Mouse (Mus musculus) gastrocnemius, adult 2 months (tissue): ENCODE measurements at regions not wholly inside any gene's neighbourhood (a gene's known extent, or its start where the extent isn't known, plus 50 kb on each side); places are given as distances from the start of the nearest gene placed in this dataset.

Experiments used
- DNase-seq: peaks from one replicate; pipeline ENCODE4 v3.0.0; 2022
- H3K27ac ChIP-seq: fragments of 200-600 bp; 2 replicates; pipeline ENCODE4 v1.8.1; 2022; ENCODE audit warnings: mild to moderate bottlenecking
- H3K4me3 ChIP-seq: fragments of 200-600 bp; 2 replicates; pipeline ENCODE4 v1.8.1; 2022; ENCODE audit warnings: mild to moderate bottlenecking, moderate library complexity
- CTCF ChIP-seq: fragments of 200-600 bp; IDR thresholded peaks from 2 replicates; pipeline ENCODE4 v1.8.1; 2022; ENCODE audit warnings: antibody characterized with exemption, mild to moderate bottlenecking, moderate library complexity
- intact Hi-C: fragments of 180-260 bp; cut with DNase I; formaldehyde crosslinking; loops from one replicate; pipeline ENCODE4 v1.15.1; 2025

DNA sequence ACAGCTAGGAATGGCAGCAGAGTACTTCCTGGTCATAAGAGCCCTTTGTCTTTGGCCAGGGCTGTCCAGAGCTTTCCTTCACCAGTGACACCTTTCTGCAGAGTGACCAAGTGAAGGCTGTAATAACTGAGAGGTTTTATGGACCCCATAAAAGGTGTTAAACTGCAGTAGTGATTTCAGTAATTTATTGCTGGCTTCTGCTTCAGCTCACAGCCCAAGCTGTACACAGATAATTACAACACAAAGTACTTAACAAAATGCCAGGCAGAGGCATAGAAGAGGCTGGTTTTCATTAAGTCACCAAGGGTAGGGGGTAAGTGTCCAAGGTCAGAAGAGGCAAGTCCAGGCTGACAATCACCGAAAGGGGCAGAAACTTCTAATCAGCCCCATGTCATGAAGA lies 83.8 kb downstream of the Eif4e start:
- no peak overlapping the region for H3K27ac ChIP-seq
- intact Hi-C loops = no loop called here
- no peak overlapping the region for H3K4me3 ChIP-seq
- DNase-seq = no peak
- TF ChIP-seq CTCF = no peak

GRCm38 (mm10) chr3:138612884-138613653 lies 87.1 kb downstream of the Eif4e start:
- intact Hi-C loops = no loop called here
- H3K27ac ChIP-seq = no peak overlapping the region
- DNase-seq = no peak

DNA sequence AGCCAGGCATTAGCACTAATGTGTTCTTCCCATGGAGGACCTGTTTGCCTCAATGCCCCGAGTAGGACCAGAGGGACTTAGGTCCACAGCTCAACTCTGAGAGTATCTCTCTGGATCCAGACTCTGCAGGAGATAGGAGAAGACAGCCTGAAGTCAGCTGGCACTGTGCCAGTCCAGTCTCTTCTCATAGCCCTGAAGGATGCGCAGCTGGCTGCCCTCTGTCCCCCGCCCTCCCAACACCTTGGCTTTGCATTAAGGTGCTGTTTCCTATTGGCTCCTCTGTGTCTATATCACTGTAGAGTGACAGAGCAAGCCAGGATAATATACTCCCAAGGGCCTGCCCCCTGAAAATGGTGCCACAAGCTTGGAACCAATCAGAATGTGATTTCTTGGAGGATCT lies 87.7 kb downstream of the Eif4e start:
- intact Hi-C loops = no loop called here
- no peak for TF ChIP-seq CTCF

More at GRCm38 (mm10) chr3:138612884-138613653, 87.1 kb downstream of the Eif4e start:
- no peak overlapping the region for H3K4me3 ChIP-seq
- no peak for TF ChIP-seq CTCF

GRCm38 (mm10) chr3:138614899-138615298 lies 88.9 kb downstream of the Eif4e start:
- intact Hi-C loops = no loop called here

More for the DNA sequence above, 87.7 kb downstream of the Eif4e start:
- H3K4me3 ChIP-seq = no peak overlapping the region
- DNase-seq = no peak
- H3K27ac ChIP-seq = no peak overlapping the region

DNA sequence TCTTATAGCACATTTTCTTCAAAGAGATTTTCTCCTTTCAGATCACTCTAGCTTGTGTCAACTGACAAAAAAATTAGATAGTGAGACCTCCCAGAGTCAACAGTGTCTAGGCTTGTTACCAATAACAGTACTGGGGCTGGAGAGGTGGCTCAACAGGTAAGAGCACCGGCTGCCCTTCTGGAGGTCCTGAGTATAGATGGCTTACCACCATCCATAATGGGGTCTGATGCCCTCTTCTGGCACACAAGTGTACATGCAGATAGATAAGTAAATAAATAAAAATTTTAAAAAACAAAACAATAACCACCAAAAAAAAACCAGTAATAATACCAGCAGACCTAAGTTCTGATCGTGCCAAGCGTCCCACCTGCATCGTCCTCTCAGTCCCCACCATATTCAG lies 94.3 kb downstream of the Eif4e start:
- no peak for DNase-seq
- intact Hi-C loops = loop anchor here (2.0 kb wide), 3 partner anchors 61 to 159 kb away; no protein-coding TSS in a partner anchor
- peak; percentile 72 for TF ChIP-seq CTCF
- H3K27ac ChIP-seq = no peak overlapping the region
- H3K4me3 ChIP-seq = no peak overlapping the region

More at GRCm38 (mm10) chr3:138614899-138615298, 88.9 kb downstream of the Eif4e start:
- Histone ChIP-seq H3K27ac (no peak overlapping the region), H3K4me3 (no peak overlapping the region)
- DNase-seq = no peak
- peak; percentile 10; the same call in 1 of the 2 replicates for TF ChIP-seq CTCF

- TF ChIP-seq CTCF = no peak
- Histone ChIP-seq H3K27ac (no peak overlapping the region), H3K4me3 (no peak overlapping the region)
- intact Hi-C loops = no loop called here
- DNase-seq = no peak
Observed at GRCm38 (mm10) chr3:138624128-138624527, 98.1 kb downstream of the Eif4e start.

DNA sequence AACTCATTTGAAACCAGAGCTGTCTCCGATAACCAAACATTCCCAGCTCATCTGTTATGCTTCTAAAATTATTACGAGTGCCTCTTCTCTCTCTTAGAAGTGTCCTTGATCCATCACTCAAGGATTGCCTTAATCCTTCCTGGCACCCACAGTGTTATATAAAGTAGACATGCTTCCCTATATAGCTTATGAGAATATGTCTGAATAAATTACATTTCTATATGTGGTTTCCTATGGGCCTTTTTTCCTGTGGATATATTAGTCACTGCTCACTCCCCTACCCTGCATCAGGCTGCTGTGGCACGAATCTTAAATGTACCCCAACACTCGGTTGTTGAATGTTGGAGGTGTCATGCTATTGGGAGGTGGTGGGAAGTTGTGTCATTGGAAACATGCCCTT lies 100.3 kb downstream of the Eif4e start:
- Histone ChIP-seq H3K27ac (no peak overlapping the region), H3K4me3 (no peak overlapping the region)
- intact Hi-C loops = no loop called here
- DNase-seq = no peak
- TF ChIP-seq CTCF = no peak

- H3K27ac ChIP-seq = no peak overlapping the region
- no peak overlapping the region for H3K4me3 ChIP-seq
- no peak for TF ChIP-seq CTCF
- DNase-seq = no peak
- intact Hi-C loops = no loop called here
Observed at GRCm38 (mm10) chr3:138630231-138630630, 104.3 kb downstream of the Eif4e start.

DNA sequence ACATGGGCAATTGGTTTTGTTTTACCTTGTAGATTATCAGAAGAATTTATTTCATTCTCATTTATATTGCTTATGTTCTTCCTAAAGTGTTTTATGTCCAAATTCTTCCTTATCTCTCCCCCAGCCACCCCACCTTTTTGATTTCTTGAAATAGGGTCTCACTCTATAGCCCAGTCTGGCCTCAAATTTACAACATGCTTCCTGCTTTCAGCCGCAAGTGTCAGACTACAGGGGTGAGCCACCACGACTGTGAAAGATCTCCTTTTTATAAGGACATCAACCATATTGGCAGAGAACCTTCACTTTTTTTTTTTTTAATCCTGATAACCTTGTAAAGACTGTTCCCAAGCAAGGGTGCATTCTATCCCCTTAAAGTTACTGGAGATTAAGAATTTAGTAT lies 106.1 kb downstream of the Eif4e start:
- no peak overlapping the region for H3K4me3 ChIP-seq
- no peak overlapping the region for H3K27ac ChIP-seq
- DNase-seq = no peak
- intact Hi-C loops = no loop called here
- no peak for TF ChIP-seq CTCF

GRCm38 (mm10) chr3:138642026-138642425 lies 100.0 kb upstream of the Tspan5 start:
- peak; percentile 71 for TF ChIP-seq CTCF
- no peak overlapping the region for H3K27ac ChIP-seq
- H3K4me3 ChIP-seq = no peak overlapping the region
- no peak for DNase-seq
- intact Hi-C loops = loop anchor here (5.0 kb wide), 1 partner anchor 265 kb away; no protein-coding TSS in a partner anchor

DNA sequence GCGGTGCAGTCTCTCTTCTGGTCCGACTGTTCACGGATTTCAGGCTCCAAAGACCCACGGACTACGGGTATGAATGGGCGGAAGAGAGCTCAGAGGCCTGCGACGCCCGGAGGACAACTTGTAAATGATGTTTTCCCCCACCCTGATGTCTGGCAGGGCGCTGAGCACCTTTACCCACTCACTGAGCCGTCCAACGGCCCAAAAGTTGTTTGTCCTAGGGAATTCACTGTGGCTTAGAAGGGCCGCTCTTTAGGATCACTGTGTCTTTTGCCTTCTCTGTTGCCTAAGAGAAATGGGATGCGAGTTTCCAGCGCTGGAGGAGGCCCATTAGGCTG lies 98.1 kb upstream of the Tspan5 start:
- peak overlapping the region; percentile 61 for H3K4me3 ChIP-seq
- intact Hi-C loops = loop anchor here (5.0 kb wide), 1 partner anchor 263 kb away; no protein-coding TSS in a partner anchor
- no peak for TF ChIP-seq CTCF
- peak; percentile 26 for DNase-seq
- H3K27ac ChIP-seq = no peak overlapping the region

GRCm38 (mm10) chr3:138644286-138644951 lies 97.6 kb upstream of the Tspan5 start:
- DNase-seq = no peak
- H3K4me3 ChIP-seq = peak overlapping the region; percentile 61

GRCm38 (mm10) chr3:138645320-138645719 lies 96.7 kb upstream of the Tspan5 start:
- TF ChIP-seq CTCF = no peak
- H3K27ac ChIP-seq = 0 out of 2 replicates have a peak overlapping the region, but pooled peaks have one; percentile 16
- peak; percentile 25 for DNase-seq
- intact Hi-C loops = no loop called here
- H3K4me3 ChIP-seq = no peak overlapping the region; the same call in 1 of the 2 replicates

More at GRCm38 (mm10) chr3:138644286-138644951, 97.6 kb upstream of the Tspan5 start:
- no peak for TF ChIP-seq CTCF
- H3K27ac ChIP-seq = 0 out of 2 replicates have a peak overlapping the region, but pooled peaks have one; percentile 1
- intact Hi-C loops = loop anchor here (5.0 kb wide), 1 partner anchor 263 kb away; no protein-coding TSS in a partner anchor
